ENCODE assay signal across 8 mouse cellular contexts in genomic region chr1:75400493-75401115, GRCm38 (mm10). TPM values are rescaled to one million over a fixed set of nuclear protein-coding genes. Genes with fewer than 3 reads are reported as not detected.
A peak's percentile ranks its signal among the peaks of the same experiment; 100 is the strongest.
DNase-seq lines count a peak whose midpoint lies in the region; ATAC-seq and TF ChIP-seq lines count a peak whose summit lies in the region.
"Had no signal": no experiment of that assay in that cellular context is flagged by ENCODE, and none has a peak within 500 bp of the region (broad histone marks: within the 10 kb centered on the region; RNA-seq: fewer than 3 reads in every experiment).

No protein-coding gene starts in this region.

- 40% methylated on average over 6 of the region's 6 CpGs for WGBS in intestine, embryonic 15.5 days
- 46% methylated on average over 6 of the region's 6 CpGs for WGBS in neural tube, embryonic 15.5 days

- H3K9ac ChIP-seq in intestine, embryonic 15.5 days = peak overlapping the region; percentile 42; the same call in 1 of the 2 replicates
- no peak overlapping the region for H3K9ac ChIP-seq in neural tube, embryonic 15.5 days (replicated peaks)

- H3K27me3 ChIP-seq in intestine, embryonic 15.5 days (replicated peaks) = no peaks in the 10 kb centered on the region
- H3K27me3 ChIP-seq in neural tube, embryonic 15.5 days (replicated peaks) = no peaks in the 10 kb centered on the region

- ATAC-seq in intestine, embryonic 15.5 days = no peak
- 0 out of 2 replicates have a peak, but pooled peaks have one; percentile 6 for ATAC-seq in neural tube, embryonic 15.5 days (ENCODE audit: low FRiP score)

- no peak for DNase-seq in layer of hippocampus, adult 2 months (ENCODE audit: low spot score in 2 of 2)
- DNase-seq in layer of hippocampus, adult 9-11 months = no peak
- DNase-seq in frontal cortex, postnatal 14 days (ENCODE audit: low spot score in 2 of 2) = no peak
- no peak for DNase-seq in spleen, adult 18-20 months

- H3K4me2 ChIP-seq in intestine, embryonic 15.5 days (replicated peaks) = peak overlapping the region; percentile 52
- peak overlapping the region; percentile 40 for H3K4me2 ChIP-seq in neural tube, embryonic 15.5 days

- H3K4me3 ChIP-seq in layer of hippocampus, adult 2 months = no peak overlapping the region
- H3K4me3 ChIP-seq in embryonic fibroblast, embryonic 13.5 days (ENCODE audit: insufficient read depth, low read length) = peak overlapping the region; percentile 8; the same call in 1 of the 2 replicates
- H3K4me3 ChIP-seq in intestine, embryonic 15.5 days (replicated peaks) = peak overlapping the region; percentile 20; the same call in 1 of the 2 replicates
- no peak overlapping the region for H3K4me3 ChIP-seq in neural tube, embryonic 15.5 days (replicated peaks)

- no peaks in the 10 kb centered on the region for H3K9me3 ChIP-seq in intestine, embryonic 15.5 days
- no peaks in the 10 kb centered on the region for H3K9me3 ChIP-seq in neural tube, embryonic 15.5 days (replicated peaks)

- peak overlapping the region; percentile 73; the same call in 1 of the 2 replicates for H3K27ac ChIP-seq in layer of hippocampus, adult 2 months
- H3K27ac ChIP-seq in embryonic fibroblast, embryonic 13.5 days (ENCODE audit: insufficient read depth, low read length) = peak overlapping the region; percentile 67
- H3K27ac ChIP-seq in intestine, embryonic 15.5 days = peak overlapping the region; percentile 86
- peak overlapping the region; percentile 69; the same call in 1 of the 2 replicates for H3K27ac ChIP-seq in neural tube, embryonic 15.5 days (replicated peaks)

- H3K4me1 ChIP-seq in embryonic fibroblast, embryonic 13.5 days (ENCODE audit: control insufficient read depth, insufficient read depth, low read length) = peaks cover 5% of the 10 kb centered on the region; the same call in 1 of the 2 replicates
- H3K4me1 ChIP-seq in intestine, embryonic 15.5 days (replicated peaks) = peaks cover 25% of the 10 kb centered on the region
- H3K4me1 ChIP-seq in neural tube, embryonic 15.5 days = peaks cover 26% of the 10 kb centered on the region

- TF ChIP-seq CTCF in layer of hippocampus, adult 2 months (conservative IDR thresholded peaks at IDR 0.05) = no peak
- no peak for TF ChIP-seq CTCF in embryonic fibroblast, embryonic 13.5 days (IDR thresholded peaks at IDR 0.05; ENCODE audit: borderline replicate concordance, insufficient read depth, low read length)

- TF ChIP-seq POLR2A in embryonic fibroblast, embryonic 13.5 days (IDR thresholded peaks at IDR 0.05; ENCODE audit: low read depth, low read length) = no peak

- peaks cover 13% of the 10 kb centered on the region; the same call in 1 of the 2 replicates for H3K36me3 ChIP-seq in intestine, embryonic 15.5 days
- peaks cover 54% of the 10 kb centered on the region for H3K36me3 ChIP-seq in neural tube, embryonic 15.5 days

RNA-seq across cellular contexts. Expression of gene Speg, which starts 25.5 kb away (rescaled TPM):
- 100 to 1,000 TPM; 168 to 179 TPM for total RNA-seq in layer of hippocampus, adult 2 months (2021)
- polyA plus RNA-seq in embryonic fibroblast, embryonic 13.5 days (2011; ENCODE audit: insufficient read length, low read depth, missing spikeins) = 54.2 and 56.4 TPM in 2 replicates
- polyA plus RNA-seq in intestine, embryonic 15.5 days (2015; fragmentation: Nextera tagmentation; extraction: Ambion mirVana) = 35.6 and 39.3 TPM in 2 replicates
- 20.1 and 21.7 TPM in 2 replicates for polyA plus RNA-seq in neural tube, embryonic 15.5 days (2015; fragmentation: Nextera tagmentation; extraction: Ambion mirVana)
- total RNA-seq: common myeloid progenitor, adult 5-6 weeks had no signal

RNA-seq across cellular contexts. Expression of gene Gmppa, which starts 35.1 kb away (rescaled TPM):
- 10 to 100 TPM; 72.9 to 76.0 TPM for total RNA-seq in layer of hippocampus, adult 2 months (2021)
- polyA plus RNA-seq in embryonic fibroblast, embryonic 13.5 days (2011; ENCODE audit: insufficient read length, low read depth, missing spikeins) = 70.6 and 77.6 TPM in 2 replicates
- polyA plus RNA-seq in intestine, embryonic 15.5 days (2015; fragmentation: Nextera tagmentation; extraction: Ambion mirVana) = 98.9 and 103 TPM in 2 replicates
- polyA plus RNA-seq in neural tube, embryonic 15.5 days (2015; fragmentation: Nextera tagmentation; extraction: Ambion mirVana) = 72.4 and 78.3 TPM in 2 replicates

RNA-seq across cellular contexts. Expression of gene Des, which starts 40.5 kb away (rescaled TPM):
- under 1 TPM; 0.88 to 1.00 TPM for total RNA-seq in layer of hippocampus, adult 2 months (2021)
- polyA plus RNA-seq in embryonic fibroblast, embryonic 13.5 days (2011; ENCODE audit: insufficient read length, low read depth, missing spikeins) = 11.3 and 12.3 TPM in 2 replicates
- polyA plus RNA-seq in intestine, embryonic 15.5 days (2015; fragmentation: Nextera tagmentation; extraction: Ambion mirVana) = 105 and 111 TPM in 2 replicates
- 10.9 and 16.0 TPM in 2 replicates for polyA plus RNA-seq in neural tube, embryonic 15.5 days (2015; fragmentation: Nextera tagmentation; extraction: Ambion mirVana)
- total RNA-seq: common myeloid progenitor, adult 5-6 weeks had no signal

RNA-seq across cellular contexts. Expression of gene Asic4, which starts 49.6 kb away (rescaled TPM):
- total RNA-seq in layer of hippocampus, adult 2 months (2021) = 1 to 10 TPM; 5.5 to 7.1 TPM
- not detected in 2 replicates for polyA plus RNA-seq in embryonic fibroblast, embryonic 13.5 days (2011; ENCODE audit: insufficient read length, low read depth, missing spikeins)
- 2.6 and 2.7 TPM in 2 replicates for polyA plus RNA-seq in intestine, embryonic 15.5 days (2015; fragmentation: Nextera tagmentation; extraction: Ambion mirVana)
- polyA plus RNA-seq in neural tube, embryonic 15.5 days (2015; fragmentation: Nextera tagmentation; extraction: Ambion mirVana) = 22.9 and 31.6 TPM in 2 replicates
- total RNA-seq: common myeloid progenitor, adult 5-6 weeks had no signal

Comparison
In these comparisons a context has a peak if more than half of its experiments do, and no peak if none do; other contexts are left out.
1. H3K4me3 ChIP-seq: peak in embryonic fibroblast, embryonic 13.5 days (single experiment) and intestine, embryonic 15.5 days (single experiment); none in layer of hippocampus, adult 2 months (single experiment) and neural tube, embryonic 15.5 days (single experiment).
2. Peak in every context shown above with its lines, with median percentiles within 50 percentile points of each other: H3K27ac ChIP-seq.